Mouse (Mus musculus): Measurements from ENCODE around the gene Kmt2d. TPM values are rescaled to one million over a fixed set of nuclear protein-coding genes. Genes with fewer than 3 reads are reported as not detected.

Gene Kmt2d
- polyA plus RNA-seq, 1 experiment: 21.6 TPM

- no peak for DNase-seq (ENCODE audit: low read depth, low spot score)
Measured at GRCm38 (mm10) chr15:98787930-98788329, 83.1 kb downstream of the Kmt2d start.

DNA sequence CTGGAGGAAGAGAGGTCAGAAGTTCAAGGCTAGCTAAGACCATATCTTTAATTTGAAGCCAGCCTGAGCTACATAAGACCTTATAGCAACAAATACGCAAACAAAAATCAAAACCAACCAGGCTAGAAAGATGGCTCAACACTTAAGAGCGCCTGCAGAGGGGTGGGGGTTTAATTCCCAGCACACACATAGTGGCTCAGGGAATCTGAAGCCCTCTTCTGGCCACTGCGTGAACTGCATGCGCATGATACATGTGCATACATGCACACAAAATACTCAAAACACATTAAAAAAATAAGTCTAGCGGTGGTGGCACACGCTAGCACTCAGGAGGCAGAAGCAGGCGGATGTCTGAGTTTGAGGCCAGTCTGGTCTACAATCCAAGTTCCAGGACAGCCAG lies 85.3 kb downstream of the Kmt2d start:
- DNase-seq (ENCODE audit: low read depth, low spot score): no peak
- WGBS: 55% methylated on average over 7 of the region's 7 CpGs

More at GRCm38 (mm10) chr15:98787930-98788329, 83.1 kb downstream of the Kmt2d start:
- 32% methylated on average over 4 of the region's 4 CpGs for WGBS

Other genes with a start within 250 kb of the Kmt2d start
- 42.6 and 44.5 TPM in 2 replicates for gene Cacnb3, start 240.4 kb downstream of the Kmt2d start, polyA plus RNA-seq (2012; rRNA removed)
- 25.0 and 30.3 TPM in 2 replicates for gene Ddx23, start 208.3 kb downstream of the Kmt2d start, polyA plus RNA-seq (2012; rRNA removed)
- gene Rnd1, start 193.7 kb downstream of the Kmt2d start, polyA plus RNA-seq (2012; rRNA removed): 1.4 and 1.9 TPM in 2 replicates
- gene Ccdc65, start 163.0 kb downstream of the Kmt2d start, polyA plus RNA-seq (2012; rRNA removed): 0.27 and 0.32 TPM in 2 replicates
- 20.4 and 28.9 TPM in 2 replicates for gene Fkbp11, start 143.0 kb downstream of the Kmt2d start, polyA plus RNA-seq (2012; rRNA removed)
- gene Arf3, start 108.0 kb downstream of the Kmt2d start, polyA plus RNA-seq (2012; rRNA removed): 99.2 and 104 TPM in 2 replicates
- 0.10 and 0.14 TPM in 2 replicates for gene Wnt10b, start 93.1 kb downstream of the Kmt2d start, polyA plus RNA-seq (2012; rRNA removed)
- gene Wnt1, start 81.3 kb downstream of the Kmt2d start, polyA plus RNA-seq (2012; rRNA removed): not detected in 2 replicates
- 0.03 and 0.12 TPM in 2 replicates for gene Ddn, start 61.7 kb downstream of the Kmt2d start, polyA plus RNA-seq (2012; rRNA removed)
- 84.9 and 87.2 TPM in 2 replicates for gene Prkag1, start 39.7 kb downstream of the Kmt2d start, polyA plus RNA-seq (2012; rRNA removed)
- gene Rhebl1, start 23.3 kb upstream of the Kmt2d start, polyA plus RNA-seq (2012; rRNA removed): 14.8 and 17.5 TPM in 2 replicates
- 0.48 and 0.63 TPM in 2 replicates for gene Dhh, start 27.3 kb upstream of the Kmt2d start, polyA plus RNA-seq (2012; rRNA removed)
- 65.8 and 140 TPM in 2 replicates for gene Lmbr1l, start 47.0 kb upstream of the Kmt2d start, polyA plus RNA-seq (2012; rRNA removed)
- gene Tuba1b, start 63.4 kb upstream of the Kmt2d start, polyA plus RNA-seq (2012; rRNA removed): 848 and 981 TPM in 2 replicates
- gene Gm49450, start 82.3 kb upstream of the Kmt2d start, polyA plus RNA-seq (2012; rRNA removed): 0.55 and 6.2 TPM in 2 replicates
- 131 and 155 TPM in 2 replicates for gene Tuba1a, start 82.5 kb upstream of the Kmt2d start, polyA plus RNA-seq (2012; rRNA removed)
- 408 and 423 TPM in 2 replicates for gene Tuba1c, start 158.7 kb upstream of the Kmt2d start, polyA plus RNA-seq (2012; rRNA removed)
- gene Prph, start 184.0 kb upstream of the Kmt2d start, polyA plus RNA-seq (2012; rRNA removed): 6.1 and 9.1 TPM in 2 replicates
- gene Troap, start 203.4 kb upstream of the Kmt2d start, polyA plus RNA-seq (2012; rRNA removed): 13.2 and 13.4 TPM in 2 replicates
- not detected in 2 replicates for gene C1ql4, start 216.6 kb upstream of the Kmt2d start, polyA plus RNA-seq (2012; rRNA removed)
- 45.8 and 57.1 TPM in 2 replicates for gene Dnajc22, start 222.0 kb upstream of the Kmt2d start, polyA plus RNA-seq (2012; rRNA removed)

Data from large intestine, adult 2 months (tissue).